Mouse (Mus musculus): ENCODE results near the gene Mettl7a3. TPM values are rescaled to one million over a fixed set of nuclear protein-coding genes. Genes with fewer than 3 reads are reported as not detected.
"Not testable (repeated sequence)": the region's sequence is repeated elsewhere in the genome, so short reads cannot be mapped to it uniquely, and the experiment has no call there.

The Mettl7a3 gene
- total RNA-seq, 2 experiments from 2014 or later, result 0.17 to 0.33 TPM

GRCm38 (mm10) chr15:100328089-100328488, 6.6 kb upstream of the Mettl7a3 start:
- DNase-seq; intact Hi-C loops (cut with DNase I): not testable (repeated sequence)

GRCm38 (mm10) chr15:100329336-100329735, 5.4 kb upstream of the Mettl7a3 start:
- DNase-seq; intact Hi-C loops (cut with DNase I): not testable (repeated sequence)

- no peak for DNase-seq
- intact Hi-C loops (cut with DNase I), result no loop called here
Observed at GRCm38 (mm10) chr15:100330739-100331138, 4.0 kb upstream of the Mettl7a3 start.

GRCm38 (mm10) chr15:100332077-100332961, 2.4 kb upstream of the Mettl7a3 start:
- DNase-seq; intact Hi-C loops (cut with DNase I): not testable (repeated sequence)

- DNase-seq; intact Hi-C loops (cut with DNase I): not testable (repeated sequence)
Observed at GRCm38 (mm10) chr15:100337328-100337727, 2.6 kb downstream of the Mettl7a3 start.

GRCm38 (mm10) chr15:100337847-100338246, 3.1 kb downstream of the Mettl7a3 start:
- intact Hi-C loops (cut with DNase I), result not testable (repeated sequence)
- peak in 1 of 2 experiments; percentile 49 for DNase-seq

- DNase-seq; intact Hi-C loops (cut with DNase I): not testable (repeated sequence)
Observed at GRCm38 (mm10) chr15:100341314-100341980, 6.7 kb downstream of the Mettl7a3 start.

GRCm38 (mm10) chr15:100345484-100345883, 10.8 kb downstream of the Mettl7a3 start:
- intact Hi-C loops (cut with DNase I), result no loop called here
- no peak for DNase-seq

GRCm38 (mm10) chr15:100346761-100347160, 12.0 kb downstream of the Mettl7a3 start:
- no peak for DNase-seq
- intact Hi-C loops (cut with DNase I), result no loop called here

GRCm38 (mm10) chr15:100349496-100349895, 14.8 kb downstream of the Mettl7a3 start:
- no peak for DNase-seq
- intact Hi-C loops (cut with DNase I), result no loop called here

- DNase-seq, result no peak
- intact Hi-C loops (cut with DNase I), result no loop called here
Observed at GRCm38 (mm10) chr15:100351501-100352060, 16.9 kb downstream of the Mettl7a3 start.

- intact Hi-C loops (cut with DNase I), result no loop called here
Observed at GRCm38 (mm10) chr15:100352711-100353250, 18.1 kb downstream of the Mettl7a3 start, which contains the start of the genes Methig1 and Mettl7a2. Gene Methig1, plus strand, starts transcription at chr15:100353149. Gene Mettl7a2, plus strand, starts transcription at chr15:100353200.

GRCm38 (mm10) chr15:100353399-100353798, 18.7 kb downstream of the Mettl7a3 start:
- DNase-seq; intact Hi-C loops (cut with DNase I): not testable (repeated sequence)

More at GRCm38 (mm10) chr15:100352711-100353250, 18.1 kb downstream of the Mettl7a3 start, which contains the start of the genes Methig1 and Mettl7a2:
- DNase-seq, result no peak

GRCm38 (mm10) chr15:100355876-100356275, 21.1 kb downstream of the Mettl7a3 start:
- DNase-seq, result no peak
- intact Hi-C loops (cut with DNase I), result no loop called here

- intact Hi-C loops (cut with DNase I), result no loop called here
- DNase-seq, result no peak
Observed at GRCm38 (mm10) chr15:100364242-100364641, 29.5 kb downstream of the Mettl7a3 start, which contains the start of gene Higd1c. Gene Higd1c, plus strand, starts transcription at chr15:100364542.

- DNase-seq; intact Hi-C loops (cut with DNase I): not testable (repeated sequence)
Observed at GRCm38 (mm10) chr15:100365967-100366366, 31.2 kb downstream of the Mettl7a3 start.

GRCm38 (mm10) chr15:100367119-100367518, 32.4 kb downstream of the Mettl7a3 start:
- intact Hi-C loops (cut with DNase I), result no loop called here

GRCm38 (mm10) chr15:100375066-100375465, 40.3 kb downstream of the Mettl7a3 start:
- intact Hi-C loops (cut with DNase I), result no loop called here
- peak in 1 of 2 experiments; percentile 57 for DNase-seq

More at GRCm38 (mm10) chr15:100367119-100367518, 32.4 kb downstream of the Mettl7a3 start:
- DNase-seq, result no peak

- intact Hi-C loops (cut with DNase I); DNase-seq: not testable (repeated sequence)
Observed at GRCm38 (mm10) chr15:100377847-100378505, 43.2 kb downstream of the Mettl7a3 start.

GRCm38 (mm10) chr15:100379658-100380057, 44.9 kb downstream of the Mettl7a3 start:
- intact Hi-C loops (cut with DNase I), result no loop called here
- no peak for DNase-seq

Measured in gastrocnemius, postnatal 36 days (tissue).